Mouse (Mus musculus) intestine, embryonic 16.5 days (tissue): Measurements from ENCODE around the gene Ccdc39. TPM values are rescaled to one million over a fixed set of nuclear protein-coding genes. Genes with fewer than 3 reads are reported as not detected.

Experiments
- ATAC-seq: fragments of 200-750 bp; cut with Nextera tagmentation; 2 replicates; pipeline ENCODE4 v1.8.0; 2017; ENCODE audit warnings: moderate TSS enrichment, moderate library complexity
- H3K27ac ChIP-seq: fragments of 300-500 bp; sonication (generic); 2 replicates; pipeline ENCODE4 v1.5.1; 2014; ENCODE audit warnings: mild to moderate bottlenecking, low read length
- H3K27me3 ChIP-seq: fragments of 300-500 bp; sonication (generic); replicated peaks from 2 replicates; pipeline ENCODE4 v1.6.1; 2014; ENCODE audit warnings: low read length, control low read depth, mixed read lengths; ENCODE audit not compliant: control insufficient read depth, insufficient read depth
- H3K36me3 ChIP-seq: fragments of 300-500 bp; sonication (generic); 2 replicates; pipeline ENCODE4 v1.6.1; 2014; ENCODE audit warnings: low read length, control low read depth; ENCODE audit not compliant: control insufficient read depth, insufficient read depth
- H3K4me1 ChIP-seq: fragments of 300-500 bp; sonication (generic); 2 replicates; pipeline ENCODE4 v1.6.1; 2014; ENCODE audit warnings: low read length, control low read depth, mixed read lengths; ENCODE audit not compliant: control insufficient read depth, insufficient read depth
- H3K4me2 ChIP-seq: fragments of 300-500 bp; sonication (generic); 2 replicates; pipeline ENCODE4 v1.6.1; 2014; ENCODE audit warnings: low read depth, low read length, control low read depth
- H3K4me3 ChIP-seq: fragments of 300-500 bp; sonication (generic); 2 replicates; pipeline ENCODE4 v1.5.1; 2014; ENCODE audit warnings: mild to moderate bottlenecking, low read length
- H3K9ac ChIP-seq: fragments of 300-500 bp; sonication (generic); 2 replicates; pipeline ENCODE4 v1.6.1; 2014; ENCODE audit warnings: low read depth, low read length
- H3K9me3 ChIP-seq: fragments of 300-500 bp; sonication (generic); 2 replicates; pipeline ENCODE4 v1.6.1; 2016; ENCODE audit warnings: low read length, control low read depth; ENCODE audit not compliant: control insufficient read depth
- WGBS: fragments of 180-500 bp; shearing (Covaris S2); extraction: QIAGEN DNeasy Blood & Tissue Kit; methylation state at CpG from one replicate; pipeline ENCODE4 v1.1.7; 2014; 5-methylcytosine and 5-hydroxymethylcytosine counted together
- polyA plus RNA-seq: library from polyadenylated mRNA; unstranded; fragments of >200 nt; fragmentation: Nextera tagmentation; extraction: Ambion mirVana; gene quantifications from 2 replicates; pipeline ENCODE4 v1.2.1, GENCODE M21; 2015

Ccdc39 gene
- polyA plus RNA-seq: 1.9 and 2.2 TPM in 2 replicates

DNA sequence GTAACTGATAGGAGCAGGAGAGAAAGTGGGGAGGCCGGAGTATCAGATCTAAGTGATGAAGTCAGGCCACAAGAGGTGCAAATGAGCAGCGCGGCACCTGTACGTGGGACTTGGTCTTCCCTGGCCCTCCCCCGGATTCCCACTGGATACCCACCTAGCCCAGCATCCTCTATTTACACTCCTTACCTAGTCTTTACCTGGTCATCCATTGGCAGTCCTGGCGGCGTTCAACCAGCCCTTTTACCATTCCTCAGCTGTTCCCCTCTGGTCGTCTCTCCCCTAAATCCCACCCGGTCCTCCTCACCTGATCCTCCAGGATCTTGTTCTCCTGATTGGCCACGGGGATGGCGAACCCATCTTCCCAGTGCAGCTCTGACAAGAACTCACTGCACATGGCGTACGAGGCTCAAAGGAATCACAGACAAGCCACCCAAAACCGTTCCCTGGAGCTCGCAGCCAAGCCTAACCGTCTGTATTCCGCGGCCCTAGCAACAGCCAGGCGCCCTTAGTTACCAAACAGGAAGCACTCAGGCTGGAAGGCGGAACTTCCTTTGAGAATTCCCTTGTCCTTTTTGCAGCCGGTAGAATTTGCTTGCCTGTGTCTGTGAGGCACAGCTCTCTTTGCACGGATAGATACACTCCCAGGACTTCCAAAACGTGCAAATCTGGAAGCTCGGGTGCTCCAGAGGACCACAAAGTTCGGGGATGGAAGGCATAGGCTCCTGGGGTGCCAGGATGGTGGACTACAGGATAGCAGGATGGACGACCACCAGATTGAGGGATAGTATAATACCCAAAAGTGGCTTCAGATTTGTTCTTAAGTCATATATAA is at the start of gene Ccdc39:
Ccdc39 (minus strand) TSS at position 510 of the 832 bp plus-strand sequence.
- Histone ChIP-seq H3K4me1 (0 out of 2 replicates have a peak, but pooled peaks cover 2% of the 10 kb centered on the region), H3K9me3 (no peaks in the 10 kb centered on the region), H3K27me3 (no peaks in the 10 kb centered on the region), H3K9ac (peak within 1 kb of the TSS; percentile 65), H3K27ac (no peak within 1 kb of the TSS), H3K36me3 (no peaks in the 10 kb centered on the region), H3K4me3 (peak within 1 kb of the TSS; percentile 51), H3K4me2 (peak within 1 kb of the TSS; percentile 81)
- peak; percentile 96 for ATAC-seq
- 5% methylated on average over 26 of the region's 26 CpGs for WGBS

DNA sequence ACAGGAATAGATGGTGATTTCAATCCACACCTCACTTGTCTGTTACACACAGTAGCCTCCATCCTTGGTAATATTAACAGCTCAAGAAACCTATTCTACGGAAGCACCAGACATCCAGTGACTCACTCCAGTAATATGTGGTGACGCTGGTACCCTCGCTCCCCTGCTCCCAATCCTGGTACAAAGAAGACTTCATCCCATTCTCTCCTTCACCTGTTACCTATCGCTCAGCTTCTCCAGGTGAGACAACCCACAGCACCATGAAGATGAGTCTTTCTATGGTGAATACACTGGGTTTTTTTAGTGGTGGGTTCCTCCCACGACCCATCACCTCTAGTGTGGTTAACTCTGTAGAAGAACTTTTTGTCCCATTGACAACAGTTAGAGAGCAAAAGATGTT is 49.3 kb upstream of the Ccdc39 start:
- Histone ChIP-seq H3K9me3 (no peaks in the 10 kb centered on the region), H3K36me3 (no peaks in the 10 kb centered on the region), H3K27me3 (no peaks in the 10 kb centered on the region), H3K9ac (no peak overlapping the region), H3K27ac (no peak overlapping the region), H3K4me3 (no peak overlapping the region), H3K4me1 (no peaks in the 10 kb centered on the region), H3K4me2 (no peak overlapping the region)
- no peak for ATAC-seq
- 92% methylated on average over 5 of the region's 5 CpGs for WGBS

DNA sequence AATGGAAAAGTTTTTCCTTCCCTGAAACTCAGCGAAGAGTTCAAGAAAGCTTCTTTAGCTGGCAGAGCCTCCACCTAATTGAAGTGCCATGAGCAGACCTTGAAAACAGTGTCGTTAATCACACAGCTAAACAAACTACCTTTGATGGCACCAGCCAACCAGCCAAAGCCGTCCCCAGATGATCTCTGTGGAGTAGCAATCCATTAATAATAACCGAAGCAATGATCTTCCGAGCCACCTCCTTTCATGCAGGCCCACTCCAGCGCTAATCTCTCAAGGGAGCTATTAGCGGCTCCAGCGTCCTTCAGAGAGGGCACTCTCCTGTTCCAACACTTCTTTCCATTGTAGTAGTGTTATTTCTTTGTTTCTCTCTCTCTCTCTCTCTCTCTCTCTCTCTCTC is 43.3 kb upstream of the Ccdc39 start:
- H3K27ac ChIP-seq: no peak overlapping the region
- no peaks in the 10 kb centered on the region for H3K9me3 ChIP-seq
- H3K4me2 ChIP-seq: no peak overlapping the region
- no peak overlapping the region for H3K4me3 ChIP-seq
- no peak for ATAC-seq
- WGBS: 33% methylated on average over 8 of the region's 8 CpGs
- no peaks in the 10 kb centered on the region for H3K27me3 ChIP-seq
- no peak overlapping the region for H3K9ac ChIP-seq
- no peaks in the 10 kb centered on the region for H3K4me1 ChIP-seq
- no peaks in the 10 kb centered on the region for H3K36me3 ChIP-seq

DNA sequence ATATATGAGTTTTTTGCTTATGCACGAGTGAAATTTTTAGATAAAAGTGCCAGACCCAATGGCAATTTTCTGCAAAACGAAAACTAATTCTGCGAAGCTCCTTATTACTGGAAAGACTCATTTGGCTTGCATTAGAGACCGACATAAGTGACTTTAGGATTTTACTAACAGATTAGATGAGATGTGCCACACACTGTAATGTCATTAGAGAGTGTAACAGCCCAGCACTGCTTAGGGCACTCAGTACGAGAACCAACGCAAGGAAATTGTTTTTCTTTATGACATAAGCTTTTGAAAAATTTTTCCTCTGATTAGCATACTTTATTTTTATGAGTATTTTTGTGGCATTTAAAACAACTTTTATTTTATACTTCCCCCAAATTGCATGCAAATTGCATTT is 39.0 kb upstream of the Ccdc39 start:
- no peak for ATAC-seq
- no peaks in the 10 kb centered on the region for H3K4me1 ChIP-seq
- no peak overlapping the region for H3K4me3 ChIP-seq
- no peaks in the 10 kb centered on the region for H3K36me3 ChIP-seq
- H3K27ac ChIP-seq: no peak overlapping the region
- H3K9me3 ChIP-seq: no peaks in the 10 kb centered on the region
- H3K4me2 ChIP-seq: no peak overlapping the region
- no peaks in the 10 kb centered on the region for H3K27me3 ChIP-seq
- 90% methylated on average over 6 of the region's 6 CpGs for WGBS
- no peak overlapping the region for H3K9ac ChIP-seq

DNA sequence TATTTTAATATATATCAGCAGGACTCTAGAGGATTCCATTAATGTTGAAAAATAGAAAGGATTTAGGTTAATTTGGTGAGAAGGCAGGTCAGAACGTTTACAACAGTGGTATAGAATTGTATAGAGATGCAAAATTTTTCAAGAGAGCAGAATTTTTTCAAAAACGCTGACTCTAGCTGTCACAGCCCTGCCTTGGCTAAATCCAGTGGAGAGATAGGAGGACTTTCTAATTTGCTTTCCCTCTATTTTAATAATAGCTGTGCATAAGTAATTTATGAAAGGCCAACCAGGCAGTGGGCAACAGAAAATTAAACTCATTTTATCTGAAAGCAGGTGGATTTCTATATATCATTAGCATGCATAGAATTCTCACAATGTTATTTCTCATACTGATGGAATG is 38.6 kb upstream of the Ccdc39 start:
- H3K4me1 ChIP-seq: no peaks in the 10 kb centered on the region
- H3K36me3 ChIP-seq: no peaks in the 10 kb centered on the region
- no peak overlapping the region for H3K4me2 ChIP-seq
- H3K27ac ChIP-seq: no peak overlapping the region
- no peaks in the 10 kb centered on the region for H3K9me3 ChIP-seq
- no peak overlapping the region for H3K4me3 ChIP-seq
- no peaks in the 10 kb centered on the region for H3K27me3 ChIP-seq
- no peak for ATAC-seq
- H3K9ac ChIP-seq: no peak overlapping the region
- WGBS: 77% methylated on average over 2 of the region's 2 CpGs

DNA sequence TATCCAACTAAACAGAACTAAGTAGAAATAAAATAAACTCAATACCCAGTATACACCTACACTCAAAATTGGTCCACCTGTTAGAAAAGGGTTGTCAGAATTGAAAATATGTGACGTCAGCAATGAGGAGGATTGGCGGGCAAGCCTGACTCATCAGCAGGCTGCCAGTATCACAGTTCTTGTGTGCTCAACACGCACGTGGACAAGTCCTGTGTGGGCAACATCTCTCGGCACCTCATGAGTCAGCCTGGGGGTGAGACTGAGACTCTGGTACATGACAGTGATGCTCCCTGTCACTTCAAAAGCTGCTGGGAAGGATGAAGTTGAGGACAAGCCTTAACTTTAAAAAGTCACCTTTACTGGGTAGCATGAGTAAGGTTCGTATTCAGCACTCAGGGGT is 34.6 kb upstream of the Ccdc39 start:
- Histone ChIP-seq H3K9me3 (no peaks in the 10 kb centered on the region), H3K27me3 (no peaks in the 10 kb centered on the region; the same call in 1 of the 2 replicates), H3K36me3 (no peaks in the 10 kb centered on the region), H3K9ac (no peak overlapping the region), H3K27ac (no peak overlapping the region), H3K4me3 (no peak overlapping the region), H3K4me2 (no peak overlapping the region), H3K4me1 (no peaks in the 10 kb centered on the region)
- ATAC-seq: no peak
- 94% methylated on average over 6 of the region's 6 CpGs for WGBS

DNA sequence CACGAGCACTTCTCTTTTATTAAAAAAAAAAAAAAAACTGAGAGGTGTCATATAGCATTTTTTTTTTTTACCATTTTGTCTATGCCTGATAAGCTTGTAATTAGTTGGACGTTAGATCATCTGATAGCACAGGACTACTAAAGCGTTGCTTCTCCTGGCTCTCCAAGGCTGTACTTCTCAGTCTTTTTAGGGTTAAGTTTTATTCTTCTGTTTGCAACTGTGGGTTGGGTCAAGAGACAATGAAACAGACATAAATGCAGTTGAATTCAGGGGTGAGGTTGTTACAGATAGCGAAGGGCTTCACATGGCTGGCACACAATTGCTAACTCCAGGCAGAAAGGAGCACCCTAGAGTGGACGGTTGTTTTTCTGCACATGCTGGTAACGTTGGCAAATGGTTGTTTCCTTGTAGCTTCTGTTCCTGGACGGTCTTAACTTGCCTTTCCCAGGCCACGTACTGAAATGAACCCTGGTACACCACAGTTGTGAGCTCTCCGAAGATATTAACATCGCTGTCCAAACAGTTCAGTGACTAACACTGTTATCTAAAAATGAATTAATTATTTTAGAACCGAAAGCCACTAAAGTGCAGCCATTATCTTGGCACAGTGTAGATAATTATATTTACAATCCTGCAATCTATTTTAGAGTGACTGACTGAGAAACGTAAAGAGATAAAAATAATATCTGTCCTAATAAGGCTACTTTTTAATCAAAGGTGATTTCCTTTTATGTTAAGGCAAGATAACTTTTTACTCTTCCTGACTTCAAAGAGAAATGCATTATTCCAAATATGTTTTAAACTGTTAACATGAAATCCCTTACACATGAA is 30.6 kb upstream of the Ccdc39 start:
- H3K9ac ChIP-seq: no peak overlapping the region
- no peak overlapping the region for H3K4me3 ChIP-seq
- H3K4me2 ChIP-seq: no peak overlapping the region
- no peaks in the 10 kb centered on the region; the same call in 1 of the 2 replicates for H3K27me3 ChIP-seq
- ATAC-seq: 0 out of 2 replicates have a peak, but pooled peaks have one; percentile 26
- H3K9me3 ChIP-seq: no peaks in the 10 kb centered on the region
- no peaks in the 10 kb centered on the region for H3K36me3 ChIP-seq
- no peaks in the 10 kb centered on the region for H3K4me1 ChIP-seq
- WGBS: 55% methylated on average over 12 of the region's 12 CpGs
- no peak overlapping the region for H3K27ac ChIP-seq

DNA sequence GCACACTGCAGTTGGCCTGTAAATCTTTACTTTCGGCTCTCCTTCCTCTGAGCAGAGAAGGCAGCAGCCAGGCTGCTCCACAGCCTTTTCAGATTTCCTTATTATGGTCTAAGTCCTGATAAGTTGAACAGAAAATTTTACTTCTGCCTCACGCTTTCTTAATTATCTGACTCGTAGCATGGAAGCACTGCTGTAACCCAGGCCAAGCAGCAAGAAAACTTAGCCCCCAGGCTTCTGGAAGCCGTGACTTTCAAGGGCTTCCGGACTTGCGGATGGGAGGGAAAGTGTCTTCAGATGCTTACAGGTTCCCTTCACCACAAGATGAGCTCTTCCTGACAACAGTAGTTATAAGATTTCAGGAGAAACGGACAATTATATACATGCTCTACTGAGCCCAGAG is 29.7 kb upstream of the Ccdc39 start:
- 80% methylated on average over 7 of the region's 7 CpGs for WGBS
- H3K4me1 ChIP-seq: no peaks in the 10 kb centered on the region
- no peak overlapping the region for H3K27ac ChIP-seq
- H3K9me3 ChIP-seq: no peaks in the 10 kb centered on the region
- H3K4me2 ChIP-seq: no peak overlapping the region
- no peak overlapping the region for H3K9ac ChIP-seq
- no peaks in the 10 kb centered on the region for H3K36me3 ChIP-seq
- no peaks in the 10 kb centered on the region; the same call in 1 of the 2 replicates for H3K27me3 ChIP-seq
- ATAC-seq: no peak
- no peak overlapping the region for H3K4me3 ChIP-seq

DNA sequence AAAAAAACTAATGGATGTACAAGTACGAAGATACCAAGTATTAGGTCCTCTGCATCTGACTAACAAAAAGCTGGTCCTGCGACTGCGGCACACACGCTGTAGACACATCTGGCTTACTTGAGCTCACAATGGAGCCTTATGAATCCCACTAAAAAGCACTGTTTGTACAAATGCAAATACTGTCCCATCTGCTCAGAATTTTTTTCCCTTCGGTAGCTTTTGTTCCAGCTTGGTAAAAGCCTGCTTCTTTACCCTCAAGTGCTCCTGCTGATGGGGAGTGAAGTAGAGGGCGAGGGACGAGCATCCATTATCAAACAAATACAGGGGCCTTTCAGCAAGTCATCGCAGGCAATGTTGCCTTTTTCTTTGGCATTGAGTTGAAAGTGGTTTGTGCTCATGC is 29.3 kb upstream of the Ccdc39 start:
- no peak overlapping the region for H3K27ac ChIP-seq
- no peaks in the 10 kb centered on the region for H3K4me1 ChIP-seq
- H3K9ac ChIP-seq: no peak overlapping the region
- no peak overlapping the region for H3K4me3 ChIP-seq
- no peak for ATAC-seq
- WGBS: 77% methylated on average over 8 of the region's 8 CpGs
- H3K36me3 ChIP-seq: no peaks in the 10 kb centered on the region
- no peaks in the 10 kb centered on the region for H3K9me3 ChIP-seq
- no peaks in the 10 kb centered on the region; the same call in 1 of the 2 replicates for H3K27me3 ChIP-seq
- no peak overlapping the region for H3K4me2 ChIP-seq
